Mouse (Mus musculus): ENCODE data around the gene Hoxb7. TPM values are rescaled to one million over a fixed set of nuclear protein-coding genes. Genes with fewer than 3 reads are reported as not detected.

The Hoxb7 gene
- polyA plus RNA-seq, 1 experiment from 2014 or later: 8.4 TPM

DNA sequence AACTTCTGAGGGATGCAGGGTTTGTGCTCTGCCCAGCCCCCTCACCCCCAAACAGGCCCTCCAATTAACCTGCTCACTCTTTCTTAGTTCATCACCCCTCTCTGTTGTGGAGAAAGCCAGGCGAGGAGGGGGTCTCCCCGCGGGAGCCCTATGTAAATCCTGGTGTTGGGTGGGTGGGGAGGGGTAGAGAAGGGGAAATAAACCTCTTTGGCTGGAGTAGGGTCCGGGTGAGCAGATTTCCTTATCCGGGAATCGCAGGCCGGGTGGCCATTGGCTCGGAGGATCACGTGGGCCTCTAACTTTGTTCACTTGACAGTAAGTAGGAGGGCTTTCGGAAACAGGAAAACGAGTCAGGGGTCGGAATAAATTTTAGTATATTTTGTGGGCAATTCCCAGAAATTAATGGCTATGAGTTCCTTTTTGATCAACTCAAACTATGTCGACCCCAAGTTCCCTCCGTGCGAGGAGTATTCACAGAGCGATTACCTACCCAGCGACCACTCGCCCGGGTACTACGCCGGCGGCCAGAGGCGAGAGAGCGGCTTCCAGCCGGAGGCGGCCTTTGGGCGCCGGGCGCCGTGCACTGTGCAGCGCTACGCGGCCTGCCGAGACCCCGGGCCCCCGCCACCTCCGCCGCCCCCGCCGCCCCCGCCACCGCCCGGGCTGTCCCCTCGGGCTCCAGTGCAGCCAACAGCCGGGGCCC, 32.1 kb downstream of the Hoxb7 start:
- ATAC-seq (ENCODE audit: insufficient number of reproducible peaks, insufficient read depth, low FRiP score, low read depth): peak; percentile 85
- H3K4me2 ChIP-seq (replicated peaks; ENCODE audit: low read depth, low read length): peak overlapping the region; percentile 95
- peak overlapping the region; percentile 70 for H3K4me3 ChIP-seq (ENCODE audit: low read depth, low read length)
- H3K27ac ChIP-seq (ENCODE audit: low read length): peak overlapping the region; percentile 100
- H3K27me3 ChIP-seq (ENCODE audit: control insufficient read depth, insufficient read depth, low read length): no peaks in the 10 kb centered on the region
- under 1% methylated on average over 39 of the region's 45 CpGs for WGBS
- peaks cover 3% of the 10 kb centered on the region; the same call in 1 of the 2 replicates for H3K36me3 ChIP-seq (ENCODE audit: control insufficient read depth, insufficient read depth, low read length)
- peak overlapping the region; percentile 96 for H3K9ac ChIP-seq (replicated peaks; ENCODE audit: low read depth, low read length)
- H3K9me3 ChIP-seq (ENCODE audit: control insufficient read depth, low read depth, low read length): no peaks in the 10 kb centered on the region
- H3K4me1 ChIP-seq (ENCODE audit: control insufficient read depth, insufficient read depth, low read length): peaks cover 22% of the 10 kb centered on the region

DNA sequence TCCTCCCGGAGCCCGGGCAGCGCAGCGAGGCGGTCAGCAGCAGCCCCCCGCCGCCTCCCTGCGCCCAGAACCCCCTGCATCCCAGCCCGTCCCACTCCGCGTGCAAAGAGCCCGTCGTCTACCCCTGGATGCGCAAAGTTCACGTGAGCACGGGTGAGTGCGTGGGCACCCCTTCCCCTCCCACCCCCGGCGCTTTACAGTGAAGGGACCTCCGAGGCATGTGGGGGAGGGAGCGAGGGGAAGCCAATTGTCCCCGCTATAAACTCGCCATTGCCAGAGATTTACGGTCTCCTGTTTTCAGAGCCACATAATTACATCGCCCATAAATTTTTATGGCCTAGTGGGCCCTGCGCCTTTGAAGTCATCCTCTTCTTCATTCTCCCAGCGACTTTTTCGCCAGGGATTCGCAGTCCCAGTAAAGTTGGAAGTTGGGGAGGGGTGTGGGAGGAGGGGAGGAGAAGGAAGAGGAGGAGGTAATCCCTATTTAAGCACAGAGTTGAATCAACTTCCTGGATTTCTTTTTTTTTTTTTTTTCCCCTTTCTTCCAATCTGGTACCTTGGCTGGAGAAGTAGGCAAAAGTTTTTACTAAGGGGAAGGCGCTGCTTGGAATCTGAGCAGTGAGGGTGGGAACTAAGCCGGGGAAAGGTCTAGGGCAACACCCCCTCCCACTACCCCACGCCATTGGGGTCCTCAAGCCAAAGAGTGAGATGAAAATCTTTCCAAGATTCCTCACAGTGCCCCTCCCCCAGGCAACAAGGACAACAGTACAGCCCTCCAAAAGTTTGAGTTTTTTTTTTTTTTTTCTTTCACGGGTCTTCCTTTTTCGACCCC, 32.9 kb downstream of the Hoxb7 start:
- Histone ChIP-seq H3K4me2 (replicated peaks; ENCODE audit: low read depth, low read length) (peak overlapping the region; percentile 95), H3K27ac (ENCODE audit: low read length) (peak overlapping the region; percentile 100), H3K4me3 (ENCODE audit: low read depth, low read length) (peak overlapping the region; percentile 70), H3K9me3 (ENCODE audit: control insufficient read depth, low read depth, low read length) (no peaks in the 10 kb centered on the region), H3K9ac (replicated peaks; ENCODE audit: low read depth, low read length) (peak overlapping the region; percentile 96), H3K36me3 (ENCODE audit: control insufficient read depth, insufficient read depth, low read length) (peaks cover 3% of the 10 kb centered on the region; the same call in 1 of the 2 replicates), H3K27me3 (ENCODE audit: control insufficient read depth, insufficient read depth, low read length) (no peaks in the 10 kb centered on the region), H3K4me1 (ENCODE audit: control insufficient read depth, insufficient read depth, low read length) (peaks cover 16% of the 10 kb centered on the region)
- under 1% methylated on average over 25 of the region's 34 CpGs for WGBS
- ATAC-seq (ENCODE audit: insufficient number of reproducible peaks, insufficient read depth, low FRiP score, low read depth): no peak; the same call in 1 of the 2 replicates

DNA sequence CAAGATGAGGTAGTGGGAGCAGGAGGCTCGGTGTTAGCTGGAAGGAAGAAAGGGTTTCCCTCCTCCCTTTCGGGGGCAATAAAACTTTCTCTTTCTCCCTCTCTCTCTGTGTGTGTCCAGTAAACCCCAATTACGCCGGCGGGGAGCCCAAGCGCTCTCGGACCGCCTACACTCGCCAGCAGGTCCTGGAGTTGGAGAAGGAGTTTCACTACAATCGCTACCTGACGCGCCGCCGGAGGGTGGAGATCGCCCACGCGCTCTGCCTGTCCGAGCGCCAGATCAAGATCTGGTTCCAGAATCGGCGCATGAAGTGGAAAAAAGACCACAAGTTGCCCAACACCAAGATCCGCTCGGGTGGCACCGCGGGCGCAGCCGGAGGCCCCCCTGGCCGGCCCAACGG, 33.5 kb downstream of the Hoxb7 start:
- peak overlapping the region; percentile 95 for H3K4me2 ChIP-seq (replicated peaks; ENCODE audit: low read depth, low read length)
- peaks cover 15% of the 10 kb centered on the region for H3K4me1 ChIP-seq (ENCODE audit: control insufficient read depth, insufficient read depth, low read length)
- no peaks in the 10 kb centered on the region for H3K27me3 ChIP-seq (ENCODE audit: control insufficient read depth, insufficient read depth, low read length)
- ATAC-seq (ENCODE audit: insufficient number of reproducible peaks, insufficient read depth, low FRiP score, low read depth): no peak
- peak overlapping the region; percentile 70 for H3K4me3 ChIP-seq (ENCODE audit: low read depth, low read length)
- peak overlapping the region; percentile 100 for H3K27ac ChIP-seq (ENCODE audit: low read length)
- 1% methylated on average over 29 of the region's 29 CpGs for WGBS
- peaks cover 3% of the 10 kb centered on the region; the same call in 1 of the 2 replicates for H3K36me3 ChIP-seq (ENCODE audit: control insufficient read depth, insufficient read depth, low read length)
- H3K9ac ChIP-seq (replicated peaks; ENCODE audit: low read depth, low read length): peak overlapping the region; percentile 96
- H3K9me3 ChIP-seq (ENCODE audit: control insufficient read depth, low read depth, low read length): no peaks in the 10 kb centered on the region

DNA sequence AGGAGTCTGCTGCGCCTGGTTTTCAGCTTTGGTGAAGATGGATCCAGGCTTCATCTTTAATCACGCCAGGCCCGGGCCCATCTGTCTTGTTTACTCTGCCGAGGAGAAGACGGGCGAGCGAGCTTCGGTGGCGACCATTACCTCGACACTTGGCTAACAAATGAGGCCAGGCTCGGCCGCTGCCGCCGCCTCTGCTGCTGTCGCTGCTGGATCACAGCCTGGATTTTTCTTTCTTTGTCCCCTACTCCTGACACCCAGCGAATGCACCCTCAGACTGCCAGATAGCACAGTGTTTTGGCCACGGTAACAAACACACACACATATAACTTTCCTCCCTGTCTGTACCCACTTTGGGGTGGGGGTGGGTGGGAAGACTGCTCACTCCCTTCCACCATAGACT, 34.3 kb downstream of the Hoxb7 start:
- Histone ChIP-seq H3K4me3 (ENCODE audit: low read depth, low read length) (peak overlapping the region; percentile 70), H3K27ac (ENCODE audit: low read length) (peak overlapping the region; percentile 100), H3K27me3 (ENCODE audit: control insufficient read depth, insufficient read depth, low read length) (no peaks in the 10 kb centered on the region), H3K4me2 (replicated peaks; ENCODE audit: low read depth, low read length) (peak overlapping the region; percentile 95), H3K9ac (replicated peaks; ENCODE audit: low read depth, low read length) (peak overlapping the region; percentile 96), H3K4me1 (ENCODE audit: control insufficient read depth, insufficient read depth, low read length) (peaks cover 12% of the 10 kb centered on the region), H3K36me3 (ENCODE audit: control insufficient read depth, insufficient read depth, low read length) (peaks cover 3% of the 10 kb centered on the region; the same call in 1 of the 2 replicates), H3K9me3 (ENCODE audit: control insufficient read depth, low read depth, low read length) (no peaks in the 10 kb centered on the region)
- ATAC-seq (ENCODE audit: insufficient number of reproducible peaks, insufficient read depth, low FRiP score, low read depth): no peak
- WGBS: 5% methylated on average over 17 of the region's 17 CpGs

DNA sequence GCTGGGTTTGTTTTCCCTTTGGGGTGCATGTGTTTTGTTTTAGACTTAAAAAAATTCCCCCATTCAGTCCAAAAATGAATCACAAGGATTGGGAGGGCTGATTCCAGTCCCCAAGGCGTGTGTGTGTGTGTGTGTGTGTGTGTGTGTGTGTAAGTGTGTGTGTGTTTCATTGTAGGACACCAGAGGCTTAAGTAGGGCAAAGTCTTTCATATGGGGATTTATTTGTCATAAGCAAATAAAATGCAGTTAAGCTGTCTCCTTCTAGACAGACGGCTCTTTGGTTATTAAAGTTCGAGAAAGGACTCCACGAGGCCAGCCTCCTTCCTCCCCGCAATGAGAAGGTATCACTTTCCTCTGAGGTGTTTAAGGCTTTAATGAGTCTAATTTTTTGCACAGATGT, 35.4 kb downstream of the Hoxb7 start:
- Histone ChIP-seq H3K9me3 (ENCODE audit: control insufficient read depth, low read depth, low read length) (no peaks in the 10 kb centered on the region), H3K4me3 (ENCODE audit: low read depth, low read length) (peak overlapping the region; percentile 70), H3K4me2 (replicated peaks; ENCODE audit: low read depth, low read length) (peak overlapping the region; percentile 95), H3K27me3 (ENCODE audit: control insufficient read depth, insufficient read depth, low read length) (no peaks in the 10 kb centered on the region), H3K27ac (ENCODE audit: low read length) (peak overlapping the region; percentile 100), H3K36me3 (ENCODE audit: control insufficient read depth, insufficient read depth, low read length) (peaks cover 3% of the 10 kb centered on the region; the same call in 1 of the 2 replicates), H3K9ac (replicated peaks; ENCODE audit: low read depth, low read length) (peak overlapping the region; percentile 96), H3K4me1 (ENCODE audit: control insufficient read depth, insufficient read depth, low read length) (peaks cover 8% of the 10 kb centered on the region)
- WGBS: 8% methylated on average over 5 of the region's 5 CpGs
- no peak for ATAC-seq (ENCODE audit: insufficient number of reproducible peaks, insufficient read depth, low FRiP score, low read depth)

DNA sequence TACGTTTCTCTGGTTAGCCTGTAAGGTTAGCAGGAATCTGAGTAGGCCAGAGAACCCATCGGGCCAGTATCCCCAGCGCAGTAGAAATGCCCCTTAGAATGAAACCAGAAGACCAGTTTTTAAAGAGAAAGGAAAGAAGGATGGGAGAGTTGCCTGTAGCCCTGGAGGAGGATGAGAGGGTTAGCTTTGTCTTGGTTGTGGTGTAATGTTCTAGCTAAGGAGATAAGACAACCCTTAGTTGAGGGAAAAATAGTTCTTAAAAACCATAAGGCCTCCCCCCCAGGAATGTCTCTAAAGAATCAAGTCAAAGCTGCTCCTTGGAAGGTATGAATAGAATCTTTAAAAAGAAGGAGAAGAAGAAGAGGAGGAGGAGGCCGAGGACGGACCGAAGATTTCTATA, 36.3 kb downstream of the Hoxb7 start:
- Histone ChIP-seq H3K4me2 (replicated peaks; ENCODE audit: low read depth, low read length) (peak overlapping the region; percentile 95), H3K27me3 (ENCODE audit: control insufficient read depth, insufficient read depth, low read length) (no peaks in the 10 kb centered on the region)
- WGBS: 9% methylated on average over 6 of the region's 6 CpGs

DNA sequence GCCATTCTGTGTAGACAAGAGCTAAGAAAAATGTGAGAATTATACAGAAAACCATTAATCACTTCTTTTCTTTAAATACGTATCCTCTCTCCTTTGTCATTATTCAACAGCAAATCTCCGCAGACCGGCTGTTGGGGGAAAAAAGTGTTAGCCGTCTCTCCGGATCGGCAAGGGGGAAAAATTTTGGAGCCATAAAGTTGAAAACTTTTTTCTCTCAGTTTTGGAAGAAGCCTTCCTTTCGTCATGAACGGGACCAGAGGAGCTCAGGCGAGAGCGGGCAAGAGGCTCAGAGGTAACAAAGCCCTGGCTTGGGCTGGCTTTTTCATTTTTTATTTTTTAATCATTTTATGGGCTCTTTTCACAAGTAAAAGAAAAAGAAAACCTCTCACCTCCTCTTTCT, 36.7 kb downstream of the Hoxb7 start, which contains the start of gene Hoxb3:
TSS of gene Hoxb3 (plus strand) at position 173 of the 400 bp plus-strand sequence.
- peak within 1 kb of the TSS; percentile 100 for H3K27ac ChIP-seq (ENCODE audit: low read length)
- H3K4me3 ChIP-seq (ENCODE audit: low read depth, low read length): peak within 1 kb of the TSS; percentile 70
- H3K9ac ChIP-seq (replicated peaks; ENCODE audit: low read depth, low read length): peak within 1 kb of the TSS; percentile 96
- peaks cover 18% of the 10 kb centered on the region for H3K4me1 ChIP-seq (ENCODE audit: control insufficient read depth, insufficient read depth, low read length)
- H3K27me3 ChIP-seq (ENCODE audit: control insufficient read depth, insufficient read depth, low read length): no peaks in the 10 kb centered on the region
- 8% methylated on average over 10 of the region's 10 CpGs for WGBS
- H3K4me2 ChIP-seq (replicated peaks; ENCODE audit: low read depth, low read length): peak within 1 kb of the TSS; percentile 95
- ATAC-seq (ENCODE audit: insufficient number of reproducible peaks, insufficient read depth, low FRiP score, low read depth): no peak
- H3K36me3 ChIP-seq (ENCODE audit: control insufficient read depth, insufficient read depth, low read length): peaks cover 5% of the 10 kb centered on the region; the same call in 1 of the 2 replicates
- H3K9me3 ChIP-seq (ENCODE audit: control insufficient read depth, low read depth, low read length): no peaks in the 10 kb centered on the region

More for the DNA sequence above, 36.3 kb downstream of the Hoxb7 start:
- peak overlapping the region; percentile 70 for H3K4me3 ChIP-seq (ENCODE audit: low read depth, low read length)
- H3K9me3 ChIP-seq (ENCODE audit: control insufficient read depth, low read depth, low read length): no peaks in the 10 kb centered on the region
- ATAC-seq (ENCODE audit: insufficient number of reproducible peaks, insufficient read depth, low FRiP score, low read depth): no peak
- peak overlapping the region; percentile 100 for H3K27ac ChIP-seq (ENCODE audit: low read length)
- peaks cover 16% of the 10 kb centered on the region for H3K4me1 ChIP-seq (ENCODE audit: control insufficient read depth, insufficient read depth, low read length)
- peak overlapping the region; percentile 96 for H3K9ac ChIP-seq (replicated peaks; ENCODE audit: low read depth, low read length)
- H3K36me3 ChIP-seq (ENCODE audit: control insufficient read depth, insufficient read depth, low read length): peaks cover 5% of the 10 kb centered on the region; the same call in 1 of the 2 replicates

DNA sequence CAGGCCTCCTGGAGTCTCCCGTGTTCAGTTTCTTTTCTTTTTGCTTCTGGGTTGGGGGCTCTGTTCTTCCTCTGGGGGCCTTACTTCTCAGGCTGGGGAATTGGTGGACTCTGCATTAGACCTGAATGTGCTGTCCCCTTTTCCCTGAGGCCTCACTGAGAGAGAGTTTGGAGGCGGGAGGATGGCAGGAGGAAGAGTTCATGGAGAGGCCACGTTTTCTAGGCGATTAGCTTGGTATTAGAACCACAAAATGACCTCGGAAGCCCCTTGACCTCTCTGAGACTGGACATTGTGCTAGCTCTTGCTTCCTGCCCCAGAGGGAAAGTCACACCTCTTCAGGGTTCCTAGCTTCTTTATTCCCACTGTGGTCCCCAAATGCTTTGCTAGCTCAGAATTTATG, 37.7 kb downstream of the Hoxb7 start:
- Histone ChIP-seq H3K4me2 (replicated peaks; ENCODE audit: low read depth, low read length) (peak overlapping the region; percentile 95), H3K9ac (replicated peaks; ENCODE audit: low read depth, low read length) (peak overlapping the region; percentile 96), H3K27me3 (ENCODE audit: control insufficient read depth, insufficient read depth, low read length) (no peaks in the 10 kb centered on the region), H3K9me3 (ENCODE audit: control insufficient read depth, low read depth, low read length) (no peaks in the 10 kb centered on the region), H3K4me1 (ENCODE audit: control insufficient read depth, insufficient read depth, low read length) (peaks cover 20% of the 10 kb centered on the region), H3K4me3 (ENCODE audit: low read depth, low read length) (peak overlapping the region; percentile 70), H3K36me3 (ENCODE audit: control insufficient read depth, insufficient read depth, low read length) (peaks cover 5% of the 10 kb centered on the region; the same call in 1 of the 2 replicates), H3K27ac (ENCODE audit: low read length) (peak overlapping the region; percentile 100)
- 2% methylated on average over 5 of the region's 5 CpGs for WGBS
- no peak for ATAC-seq (ENCODE audit: insufficient number of reproducible peaks, insufficient read depth, low FRiP score, low read depth)

Data from stomach, embryonic 14.5 days (tissue).